Mouse (Mus musculus) olfactory bulb, adult 2 months (tissue): ENCODE measurements around the gene Gabpb2.

Experiments used
- CTCF ChIP-seq: fragments of 200-500 bp; IDR thresholded peaks from 2 replicates; pipeline ENCODE4 v1.5.1; 2012; ENCODE audit warnings: low read depth, mild to moderate bottlenecking, low read length, moderate library complexity; ENCODE audit not compliant: insufficient read depth
- POLR2A ChIP-seq: fragments of 200-500 bp; IDR thresholded peaks from 2 replicates; pipeline ENCODE4 v1.6.1; 2012; ENCODE audit warnings: mild to moderate bottlenecking, low read depth, low read length, moderate library complexity; ENCODE audit not compliant: insufficient read depth

- TF ChIP-seq CTCF (no peak), POLR2A (no peak)
Observed at GRCm38 (mm10) chr3:95139586-95140288, 78.0 kb downstream of the Gabpb2 start.
